Mouse (Mus musculus) forelimb bud, embryonic 11.5 days (tissue): ENCODE data around the gene Ankfn1.

ENCODE experiments used
- DNase-seq: peaks from one replicate; pipeline ENCODE4 v3.0.0-alpha.2; 2012; ENCODE audit warnings: low read depth, low spot score

The Ankfn1 gene

GRCm38 (mm10) chr11:89676922-89677321 lies 100.5 kb downstream of the Ankfn1 start:
- no peak for DNase-seq

GRCm38 (mm10) chr11:89673916-89674507 lies 103.4 kb downstream of the Ankfn1 start:
- DNase-seq = no peak

- DNase-seq = no peak
Measured at GRCm38 (mm10) chr11:89672510-89673085, 104.9 kb downstream of the Ankfn1 start.

- peak; percentile 43 for DNase-seq
Measured at GRCm38 (mm10) chr11:89665170-89665880, 112.1 kb downstream of the Ankfn1 start.

GRCm38 (mm10) chr11:89659048-89659447 lies 118.4 kb downstream of the Ankfn1 start:
- DNase-seq = no peak

- no peak for DNase-seq
Measured at GRCm38 (mm10) chr11:89656556-89656955, 120.9 kb downstream of the Ankfn1 start.

- no peak for DNase-seq
Measured at GRCm38 (mm10) chr11:89635740-89636139, 141.7 kb downstream of the Ankfn1 start.

- DNase-seq = no peak
Measured at GRCm38 (mm10) chr11:89631315-89631714, 146.1 kb downstream of the Ankfn1 start.

- no peak for DNase-seq
Measured at GRCm38 (mm10) chr11:89628562-89628961, 148.9 kb downstream of the Ankfn1 start.

- no peak for DNase-seq
Measured at GRCm38 (mm10) chr11:89627232-89627631, 150.2 kb downstream of the Ankfn1 start.

GRCm38 (mm10) chr11:89623698-89624445 lies 153.6 kb downstream of the Ankfn1 start:
- no peak for DNase-seq

- DNase-seq = no peak
Measured at GRCm38 (mm10) chr11:89619955-89620354, 157.5 kb downstream of the Ankfn1 start.

- DNase-seq = no peak
Measured at GRCm38 (mm10) chr11:89615806-89616205, 161.6 kb downstream of the Ankfn1 start.

- DNase-seq = peak; percentile 51
Measured at GRCm38 (mm10) chr11:89611596-89611995, 165.9 kb downstream of the Ankfn1 start.

- no peak for DNase-seq
Measured at GRCm38 (mm10) chr11:89608071-89608470, 169.4 kb downstream of the Ankfn1 start.

GRCm38 (mm10) chr11:89607270-89607669 lies 170.2 kb downstream of the Ankfn1 start:
- no peak for DNase-seq

GRCm38 (mm10) chr11:89606346-89606745 lies 171.1 kb downstream of the Ankfn1 start:
- DNase-seq = no peak

- DNase-seq = no peak
Measured at GRCm38 (mm10) chr11:89602966-89603365, 174.5 kb downstream of the Ankfn1 start.

GRCm38 (mm10) chr11:89600921-89601515 lies 176.4 kb downstream of the Ankfn1 start:
- no peak for DNase-seq

- DNase-seq = no peak
Measured at GRCm38 (mm10) chr11:89590273-89590874, 187.1 kb downstream of the Ankfn1 start.

GRCm38 (mm10) chr11:89586341-89586740 lies 191.1 kb downstream of the Ankfn1 start:
- DNase-seq = no peak
